Mouse (Mus musculus) testis, adult 2 months (tissue): ENCODE data around the gene Ccdc85c.

ENCODE experiments used
- CTCF ChIP-seq: fragments of 200-500 bp; IDR thresholded peaks from 2 replicates; pipeline ENCODE4 v1.5.1; 2012; ENCODE audit warnings: low read depth, mild to moderate bottlenecking, inconsistent platforms, low read length, moderate library complexity; ENCODE audit not compliant: control insufficient read depth, insufficient read depth, insufficient replicate concordance
- POLR2A ChIP-seq: fragments of 200-500 bp; IDR thresholded peaks from 2 replicates; pipeline ENCODE4 v1.6.1; 2012; ENCODE audit warnings: low read depth, mild to moderate bottlenecking, inconsistent platforms, low read length, moderate library complexity; ENCODE audit not compliant: control insufficient read depth

- TF ChIP-seq POLR2A, result no peak
- no peak for TF ChIP-seq CTCF
These were observed 3.1 kb upstream of the Ccdc85c start for GRCm38 (mm10) chr12:108278221-108278918.
